ENCODE assay signal across 1 mouse cellular context in genomic region chr1:55088611-55089497, GRCm38 (mm10).
TF ChIP-seq lines count a peak whose summit lies in the region.

No protein-coding gene starts in this region.

TF ChIP-seq in MEL, 35 proteins besides CTCF, POLR2A, EP300 and RAD21 (continued from another document):
- TF ChIP-seq MXI1 (IDR thresholded peaks at IDR 0.05; ENCODE audit: low read depth, low read length) = peak; percentile 52; the same call in 1 of the 2 replicates
- TF ChIP-seq USF1 (IDR thresholded peaks at IDR 0.05; ENCODE audit: low read depth, low read length) = no peak
- peak; percentile 95 for TF ChIP-seq CHD1 (IDR thresholded peaks at IDR 0.05; ENCODE audit: low read depth, low read length)
- TF ChIP-seq MYC (IDR thresholded peaks at IDR 0.05; ENCODE audit: low read depth, low read length) = no peak
- no peak for TF ChIP-seq ZKSCAN1 (IDR thresholded peaks at IDR 0.05; ENCODE audit: low read depth, low read length)
- no peak; the same call in 1 of the 2 replicates for TF ChIP-seq POLR2AphosphoS2 (IDR thresholded peaks at IDR 0.05; ENCODE audit: low read length)
- TF ChIP-seq UBTF (IDR thresholded peaks at IDR 0.05; ENCODE audit: borderline replicate concordance, insufficient read depth, low read depth, low read length) = no peak
- no peak for TF ChIP-seq RCOR1 (IDR thresholded peaks at IDR 0.05; ENCODE audit: low read depth, low read length)
- no peak for TF ChIP-seq USF2 (IDR thresholded peaks at IDR 0.05; ENCODE audit: borderline replicate concordance in 1 of 2, insufficient read depth in 1 of 2, low read depth in 1 of 2, low read length in 2 of 2)
- TF ChIP-seq ELF1 (IDR thresholded peaks at IDR 0.05; ENCODE audit: low read depth, low read length) = no peak
- TF ChIP-seq NRF1 (IDR thresholded peaks at IDR 0.05; ENCODE audit: insufficient read depth, low read depth, low read length, poor library complexity, severe bottlenecking) = no peak
- TF ChIP-seq GABPA (IDR thresholded peaks at IDR 0.05; ENCODE audit: low read depth, low read length) = no peak
- no peak for TF ChIP-seq NELFE (IDR thresholded peaks at IDR 0.05; ENCODE audit: low read depth, low read length)
- no peak for TF ChIP-seq MEF2A (IDR thresholded peaks at IDR 0.05; ENCODE audit: extremely low read depth, insufficient replicate concordance, low read depth, low read length, poor library complexity, severe bottlenecking)
- TF ChIP-seq CHD2 (IDR thresholded peaks at IDR 0.05; ENCODE audit: low read length) = no peak
- TF ChIP-seq JUND (IDR thresholded peaks at IDR 0.05; ENCODE audit: low read depth, low read length) = no peak
- peak; percentile 1; the same call in 1 of the 2 replicates for TF ChIP-seq TCF12 (IDR thresholded peaks at IDR 0.05; ENCODE audit: low read depth, low read length)
- 0 out of 2 replicates have a peak, but pooled peaks have one; percentile 2 for TF ChIP-seq SIN3A (IDR thresholded peaks at IDR 0.05; ENCODE audit: low read length)
